Mouse (Mus musculus): ENCODE measurements around the gene Ppp3ca. TPM values are rescaled to one million over a fixed set of nuclear protein-coding genes. Genes with fewer than 3 reads are reported as not detected.

Ppp3ca gene
- polyA plus RNA-seq, 1 experiment, result 29.4 TPM

DNA sequence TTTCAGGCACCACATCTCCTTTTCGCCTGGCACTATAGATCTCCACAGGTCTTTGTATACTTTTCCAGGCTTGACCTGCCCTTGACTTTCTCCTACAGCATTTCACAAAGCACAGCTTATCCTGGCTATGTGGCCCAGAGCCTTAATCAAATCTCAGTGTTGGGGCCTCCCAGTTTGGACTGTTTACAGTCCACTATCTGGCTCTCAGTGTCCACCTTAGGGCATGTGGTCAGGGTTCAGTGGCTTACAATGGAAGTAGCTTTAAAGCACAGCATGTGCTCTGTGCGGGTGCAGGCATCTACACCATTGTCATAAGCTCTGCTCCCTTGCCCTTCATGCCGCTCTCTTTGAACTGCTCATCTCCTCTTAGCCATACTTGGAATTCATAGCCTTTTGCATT, 146.4 kb downstream of the Ppp3ca start:
- TF ChIP-seq EP300 (IDR thresholded peaks at IDR 0.05; ENCODE audit: insufficient read depth, low read depth, low read length) (no peak), POLR2A (IDR thresholded peaks at IDR 0.05; ENCODE audit: insufficient read depth, low read length) (no peak), CTCF (IDR thresholded peaks at IDR 0.05; ENCODE audit: low read depth, low read length) (no peak)
- Histone ChIP-seq H3K9ac (ENCODE audit: low read depth, poor library complexity, severe bottlenecking) (no peak overlapping the region), H3K4me1 (ENCODE audit: control insufficient read depth, insufficient read depth, low read length) (no peaks in the 10 kb centered on the region), H3K9me3 (replicated peaks; ENCODE audit: control insufficient read depth, insufficient read depth, low read length, poor library complexity, severe bottlenecking) (no peaks in the 10 kb centered on the region), H3K4me3 (ENCODE audit: low read depth, low read length) (no peak overlapping the region), H3K27ac (ENCODE audit: insufficient read depth, low read length) (no peak overlapping the region), H3K36me3 (ENCODE audit: control insufficient read depth, insufficient read depth, low read length, poor library complexity, severe bottlenecking) (no peaks in the 10 kb centered on the region), H3K27me3 (ENCODE audit: control insufficient read depth, insufficient read depth, low read length, poor library complexity, severe bottlenecking) (no peaks in the 10 kb centered on the region)

- Histone ChIP-seq H3K27me3 (ENCODE audit: control insufficient read depth, insufficient read depth, low read length, poor library complexity, severe bottlenecking) (no peaks in the 10 kb centered on the region), H3K4me1 (ENCODE audit: control insufficient read depth, insufficient read depth, low read length) (no peaks in the 10 kb centered on the region)
- TF ChIP-seq EP300 (IDR thresholded peaks at IDR 0.05; ENCODE audit: insufficient read depth, low read depth, low read length) (no peak), CTCF (IDR thresholded peaks at IDR 0.05; ENCODE audit: low read depth, low read length) (no peak), POLR2A (IDR thresholded peaks at IDR 0.05; ENCODE audit: insufficient read depth, low read length) (no peak)
Observed at GRCm38 (mm10) chr3:136818997-136819396, 149.1 kb downstream of the Ppp3ca start.

GRCm38 (mm10) chr3:136821039-136821438, 151.1 kb downstream of the Ppp3ca start:
- H3K9ac ChIP-seq (ENCODE audit: low read depth, poor library complexity, severe bottlenecking), result no peak overlapping the region
- H3K27ac ChIP-seq (ENCODE audit: insufficient read depth, low read length), result no peak overlapping the region
- H3K27me3 ChIP-seq (ENCODE audit: control insufficient read depth, insufficient read depth, low read length, poor library complexity, severe bottlenecking), result no peaks in the 10 kb centered on the region
- no peaks in the 10 kb centered on the region for H3K4me1 ChIP-seq (ENCODE audit: control insufficient read depth, insufficient read depth, low read length)
- H3K4me3 ChIP-seq (ENCODE audit: low read depth, low read length), result no peak overlapping the region
- H3K36me3 ChIP-seq (ENCODE audit: control insufficient read depth, insufficient read depth, low read length, poor library complexity, severe bottlenecking), result no peaks in the 10 kb centered on the region
- no peak for TF ChIP-seq CTCF (IDR thresholded peaks at IDR 0.05; ENCODE audit: low read depth, low read length)
- TF ChIP-seq POLR2A (IDR thresholded peaks at IDR 0.05; ENCODE audit: insufficient read depth, low read length), result no peak
- no peak for TF ChIP-seq EP300 (IDR thresholded peaks at IDR 0.05; ENCODE audit: insufficient read depth, low read depth, low read length)
- H3K9me3 ChIP-seq (replicated peaks; ENCODE audit: control insufficient read depth, insufficient read depth, low read length, poor library complexity, severe bottlenecking), result no peaks in the 10 kb centered on the region

More at GRCm38 (mm10) chr3:136818997-136819396, 149.1 kb downstream of the Ppp3ca start:
- no peaks in the 10 kb centered on the region for H3K9me3 ChIP-seq (replicated peaks; ENCODE audit: control insufficient read depth, insufficient read depth, low read length, poor library complexity, severe bottlenecking)
- no peak overlapping the region for H3K4me3 ChIP-seq (ENCODE audit: low read depth, low read length)
- H3K36me3 ChIP-seq (ENCODE audit: control insufficient read depth, insufficient read depth, low read length, poor library complexity, severe bottlenecking), result no peaks in the 10 kb centered on the region
- no peak overlapping the region for H3K9ac ChIP-seq (ENCODE audit: low read depth, poor library complexity, severe bottlenecking)
- no peak overlapping the region for H3K27ac ChIP-seq (ENCODE audit: insufficient read depth, low read length)

DNA sequence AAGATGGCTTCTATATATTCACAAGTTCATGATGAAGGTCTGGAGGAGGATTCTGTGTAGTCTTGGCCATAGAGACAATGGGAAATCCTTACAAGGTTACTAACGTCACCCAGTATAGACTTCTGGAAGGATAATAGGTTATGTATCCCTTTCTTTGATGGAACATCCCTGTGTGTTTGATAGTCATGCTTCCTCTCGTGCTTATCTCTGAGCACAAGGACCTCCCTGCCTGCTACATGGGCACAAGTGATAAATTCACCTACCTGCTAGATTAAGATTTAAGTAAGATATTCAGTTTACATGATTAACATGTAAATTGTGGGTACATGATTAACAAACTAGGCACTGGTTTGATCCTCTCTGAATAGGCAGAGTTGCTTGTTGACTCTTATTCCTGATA, 152.1 kb downstream of the Ppp3ca start:
- Histone ChIP-seq H3K27me3 (ENCODE audit: control insufficient read depth, insufficient read depth, low read length, poor library complexity, severe bottlenecking) (no peaks in the 10 kb centered on the region), H3K27ac (ENCODE audit: insufficient read depth, low read length) (no peak overlapping the region), H3K9ac (ENCODE audit: low read depth, poor library complexity, severe bottlenecking) (no peak overlapping the region), H3K4me3 (ENCODE audit: low read depth, low read length) (no peak overlapping the region), H3K9me3 (replicated peaks; ENCODE audit: control insufficient read depth, insufficient read depth, low read length, poor library complexity, severe bottlenecking) (no peaks in the 10 kb centered on the region), H3K36me3 (ENCODE audit: control insufficient read depth, insufficient read depth, low read length, poor library complexity, severe bottlenecking) (no peaks in the 10 kb centered on the region), H3K4me1 (ENCODE audit: control insufficient read depth, insufficient read depth, low read length) (no peaks in the 10 kb centered on the region)
- no peak for TF ChIP-seq CTCF (IDR thresholded peaks at IDR 0.05; ENCODE audit: low read depth, low read length)
- no peak for TF ChIP-seq EP300 (IDR thresholded peaks at IDR 0.05; ENCODE audit: insufficient read depth, low read depth, low read length)
- no peak for TF ChIP-seq POLR2A (IDR thresholded peaks at IDR 0.05; ENCODE audit: insufficient read depth, low read length)

GRCm38 (mm10) chr3:136822431-136822830, 152.5 kb downstream of the Ppp3ca start:
- Histone ChIP-seq H3K27ac (ENCODE audit: insufficient read depth, low read length) (no peak overlapping the region), H3K9ac (ENCODE audit: low read depth, poor library complexity, severe bottlenecking) (no peak overlapping the region), H3K36me3 (ENCODE audit: control insufficient read depth, insufficient read depth, low read length, poor library complexity, severe bottlenecking) (no peaks in the 10 kb centered on the region), H3K4me1 (ENCODE audit: control insufficient read depth, insufficient read depth, low read length) (no peaks in the 10 kb centered on the region), H3K4me3 (ENCODE audit: low read depth, low read length) (no peak overlapping the region), H3K27me3 (ENCODE audit: control insufficient read depth, insufficient read depth, low read length, poor library complexity, severe bottlenecking) (no peaks in the 10 kb centered on the region), H3K9me3 (replicated peaks; ENCODE audit: control insufficient read depth, insufficient read depth, low read length, poor library complexity, severe bottlenecking) (no peaks in the 10 kb centered on the region)
- no peak for TF ChIP-seq POLR2A (IDR thresholded peaks at IDR 0.05; ENCODE audit: insufficient read depth, low read length)
- no peak for TF ChIP-seq CTCF (IDR thresholded peaks at IDR 0.05; ENCODE audit: low read depth, low read length)
- TF ChIP-seq EP300 (IDR thresholded peaks at IDR 0.05; ENCODE audit: insufficient read depth, low read depth, low read length), result no peak

DNA sequence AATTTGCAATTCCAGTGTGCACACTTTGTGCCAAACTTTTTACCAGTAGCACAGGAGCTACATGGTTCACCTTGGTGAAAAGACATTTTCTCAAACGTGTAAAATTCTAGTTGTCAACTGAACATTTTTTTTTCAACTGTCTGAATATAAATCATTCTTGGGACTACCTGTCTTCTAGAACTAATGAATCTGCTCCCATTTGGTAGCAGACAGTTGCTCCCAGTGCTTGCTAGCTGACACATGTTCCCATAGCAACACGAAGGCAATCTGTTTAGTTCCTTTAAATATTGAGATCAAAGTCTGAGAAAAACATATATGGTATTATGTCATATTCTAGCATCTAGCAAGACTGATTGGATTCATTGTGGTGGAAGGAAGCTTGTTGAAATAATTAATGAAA, 158.5 kb downstream of the Ppp3ca start:
- no peaks in the 10 kb centered on the region for H3K9me3 ChIP-seq (replicated peaks; ENCODE audit: control insufficient read depth, insufficient read depth, low read length, poor library complexity, severe bottlenecking)
- TF ChIP-seq EP300 (IDR thresholded peaks at IDR 0.05; ENCODE audit: insufficient read depth, low read depth, low read length), result no peak
- no peak for TF ChIP-seq CTCF (IDR thresholded peaks at IDR 0.05; ENCODE audit: low read depth, low read length)
- no peaks in the 10 kb centered on the region for H3K27me3 ChIP-seq (ENCODE audit: control insufficient read depth, insufficient read depth, low read length, poor library complexity, severe bottlenecking)

More for the DNA sequence above, 158.5 kb downstream of the Ppp3ca start:
- H3K4me3 ChIP-seq (ENCODE audit: low read depth, low read length), result no peak overlapping the region
- no peaks in the 10 kb centered on the region for H3K36me3 ChIP-seq (ENCODE audit: control insufficient read depth, insufficient read depth, low read length, poor library complexity, severe bottlenecking)
- H3K4me1 ChIP-seq (ENCODE audit: control insufficient read depth, insufficient read depth, low read length), result no peaks in the 10 kb centered on the region
- H3K9ac ChIP-seq (ENCODE audit: low read depth, poor library complexity, severe bottlenecking), result no peak overlapping the region
- no peak overlapping the region for H3K27ac ChIP-seq (ENCODE audit: insufficient read depth, low read length)

Measured in ES-Bruce4 (cell line).